In genomic region chr15:96634670-96635405, GRCm38 (mm10) we compare ENCODE assay signal across 12 mouse cellular contexts. TPM values are rescaled to one million over a fixed set of nuclear protein-coding genes. Genes with fewer than 3 reads are reported as not detected.
DNase-seq lines count a peak whose midpoint lies in the region; ATAC-seq lines count a peak whose summit lies in the region.
"Had no signal": no experiment of that assay in that cellular context is flagged by ENCODE, and none has a peak within 500 bp of the region (broad histone marks: within the 10 kb centered on the region; RNA-seq: fewer than 3 reads in every experiment).

No protein-coding gene starts in this region.

- ATAC-seq in heart, embryonic 15.5 days (replicated peaks; ENCODE audit: insufficient number of reproducible peaks, insufficient read depth, low FRiP score, low read depth), result no peak
- no peak for ATAC-seq in embryonic facial prominence, embryonic 14.5 days (ENCODE audit: low read depth)
- no peak for ATAC-seq in CD4-positive, CD25-positive, alpha-beta regulatory T cell, adult 4 months

- 63% methylated on average over 19 of the region's 19 CpGs for WGBS in heart, embryonic 15.5 days
- 71% methylated on average over 19 of the region's 19 CpGs for WGBS in embryonic facial prominence, embryonic 14.5 days

- H3K4me3 ChIP-seq in heart, embryonic 15.5 days, result no peak overlapping the region
- H3K4me3 ChIP-seq in embryonic facial prominence, embryonic 14.5 days (ENCODE audit: low read depth, low read length), result no peak overlapping the region
- H3K4me3 ChIP-seq: midbrain, embryonic 10.5 days had no signal

- no peaks in the 10 kb centered on the region for H3K27me3 ChIP-seq in heart, embryonic 15.5 days
- no peaks in the 10 kb centered on the region for H3K27me3 ChIP-seq in embryonic facial prominence, embryonic 14.5 days (replicated peaks; ENCODE audit: control insufficient read depth, insufficient read depth, low read length)

- no peaks in the 10 kb centered on the region for H3K9me3 ChIP-seq in heart, embryonic 15.5 days (replicated peaks)
- H3K9me3 ChIP-seq in embryonic facial prominence, embryonic 14.5 days (ENCODE audit: control insufficient read depth, low read length), result peaks cover 5% of the 10 kb centered on the region; the same call in 1 of the 2 replicates

- peak overlapping the region; percentile 5 for H3K4me2 ChIP-seq in heart, embryonic 15.5 days
- peak overlapping the region; percentile 10; the same call in 1 of the 2 replicates for H3K4me2 ChIP-seq in embryonic facial prominence, embryonic 14.5 days (ENCODE audit: low read depth, low read length)
- H3K4me2 ChIP-seq: hindbrain, embryonic 14.5 days had no signal

- H3K27ac ChIP-seq in heart, embryonic 15.5 days, result peak overlapping the region; percentile 13; the same call in 1 of the 2 replicates
- H3K27ac ChIP-seq in embryonic facial prominence, embryonic 14.5 days (replicated peaks; ENCODE audit: low read depth, low read length), result peak overlapping the region; percentile 40; the same call in 1 of the 2 replicates
- H3K27ac ChIP-seq: hindbrain, embryonic 14.5 days; midbrain, embryonic 10.5 days had no signal

- no peak overlapping the region for H3K9ac ChIP-seq in heart, embryonic 15.5 days
- no peak overlapping the region for H3K9ac ChIP-seq in embryonic facial prominence, embryonic 14.5 days (ENCODE audit: low read depth, low read length)
- H3K9ac ChIP-seq: hindbrain, embryonic 14.5 days had no signal

- peaks cover 8% of the 10 kb centered on the region; the same call in 1 of the 2 replicates for H3K36me3 ChIP-seq in heart, embryonic 15.5 days
- 0 out of 2 replicates have a peak, but pooled peaks cover 14% of the 10 kb centered on the region for H3K36me3 ChIP-seq in embryonic facial prominence, embryonic 14.5 days (ENCODE audit: control insufficient read depth, insufficient read depth, low read length)

- DNase-seq in heart, postnatal 36 days, result no peak
- DNase-seq in urinary bladder, postnatal 14 days (ENCODE audit: low spot score), result peak; percentile 41
- no peak for DNase-seq in urinary bladder, postnatal 36 days (ENCODE audit: low spot score in 2 of 2)
- peak; percentile 62 for DNase-seq in embryonic facial prominence, embryonic 14.5 days (ENCODE audit: low spot score)
- DNase-seq in frontal cortex, postnatal 14 days (ENCODE audit: low spot score in 2 of 2), result no peak
- DNase-seq: adrenal gland, adult 2 months; cerebellum, adult 11-12 months had no signal

- peaks cover 46% of the 10 kb centered on the region for H3K4me1 ChIP-seq in heart, embryonic 15.5 days (replicated peaks)
- peaks cover 11% of the 10 kb centered on the region for H3K4me1 ChIP-seq in embryonic facial prominence, embryonic 14.5 days (ENCODE audit: control insufficient read depth, insufficient read depth, low read length)

- intact Hi-C loops in heart, postnatal 36 days (cut with DNase I), result no loop called here

RNA-seq across cellular contexts. Expression of gene Slc38a1, which starts 7.9 kb away (rescaled TPM):
- polyA plus RNA-seq in heart, embryonic 15.5 days (2015; fragmentation: Nextera tagmentation; extraction: Ambion mirVana), result 66.1 and 67.8 TPM in 2 replicates
- 10 to 100 TPM; 11.2 to 20.3 TPM for total RNA-seq in heart, postnatal 36 days (2021)
- polyA plus RNA-seq in embryonic facial prominence, embryonic 14.5 days (2014; fragmentation: Nextera tagmentation; extraction: Ambion mirVana), result 46.1 and 56.2 TPM in 2 replicates
- polyA plus RNA-seq in CD4-positive, CD25-positive, alpha-beta regulatory T cell, adult 4 months (2017; shearing (Covaris generic)), result 10 to 100 TPM; 65.0 to 80.7 TPM
- total RNA-seq: MEL had no signal

Comparison
In these comparisons a context has a peak if more than half of its experiments do, and no peak if none do; other contexts are left out.
1. DNase-seq: peak in urinary bladder, postnatal 14 days (single experiment) and embryonic facial prominence, embryonic 14.5 days (single experiment); none in heart, postnatal 36 days (0 of 2), urinary bladder, postnatal 36 days (0 of 2) and frontal cortex, postnatal 14 days (0 of 2).